Mouse (Mus musculus): Measurements from ENCODE around the gene Usf1. TPM values are rescaled to one million over a fixed set of nuclear protein-coding genes. Genes with fewer than 3 reads are reported as not detected.
A peak's percentile ranks its signal among the peaks of the same experiment; 100 is the strongest.

Gene Usf1
- 71.1 and 75.8 TPM in 2 replicates for polyA plus RNA-seq (2015; fragmentation: Nextera tagmentation; extraction: Ambion mirVana)

- under 1% methylated on average over 36 of the region's 36 CpGs for WGBS
- no peaks in the 10 kb centered on the region for H3K9me3 ChIP-seq
- H3K4me2 ChIP-seq, result peak within 1 kb of the TSS; percentile 67
- H3K36me3 ChIP-seq, result peaks cover 9% of the 10 kb centered on the region
- peak within 1 kb of the TSS; percentile 91 for H3K9ac ChIP-seq
- H3K4me3 ChIP-seq, result peak within 1 kb of the TSS; percentile 83
- H3K4me1 ChIP-seq, result peaks cover 18% of the 10 kb centered on the region; the same call in 1 of the 2 replicates
- H3K27me3 ChIP-seq, result peaks cover 9% of the 10 kb centered on the region; the same call in 1 of the 2 replicates
- ATAC-seq (ENCODE audit: insufficient number of reproducible peaks, low FRiP score, low TSS enrichment, low read depth), result peak; percentile 92
- H3K27ac ChIP-seq, result peak within 1 kb of the TSS; percentile 93
Measured at GRCm38 (mm10) chr1:171410947-171411484, at the start of gene Usf1. Gene Usf1, plus strand, starts transcription at chr1:171411313.

- H3K4me1 ChIP-seq, result peaks cover 9% of the 10 kb centered on the region
- no peak overlapping the region for H3K9ac ChIP-seq
- no peak for ATAC-seq (ENCODE audit: insufficient number of reproducible peaks, low FRiP score, low TSS enrichment, low read depth)
- no peak overlapping the region for H3K4me3 ChIP-seq
- no peak overlapping the region for H3K27ac ChIP-seq
- H3K4me2 ChIP-seq, result no peak overlapping the region
- no peaks in the 10 kb centered on the region for H3K9me3 ChIP-seq
- no peaks in the 10 kb centered on the region for H3K36me3 ChIP-seq
- peaks cover 28% of the 10 kb centered on the region for H3K27me3 ChIP-seq
- 66% methylated on average over 7 of the region's 7 CpGs for WGBS
Measured at GRCm38 (mm10) chr1:171365934-171366333, 45.2 kb upstream of the Usf1 start.

DNA sequence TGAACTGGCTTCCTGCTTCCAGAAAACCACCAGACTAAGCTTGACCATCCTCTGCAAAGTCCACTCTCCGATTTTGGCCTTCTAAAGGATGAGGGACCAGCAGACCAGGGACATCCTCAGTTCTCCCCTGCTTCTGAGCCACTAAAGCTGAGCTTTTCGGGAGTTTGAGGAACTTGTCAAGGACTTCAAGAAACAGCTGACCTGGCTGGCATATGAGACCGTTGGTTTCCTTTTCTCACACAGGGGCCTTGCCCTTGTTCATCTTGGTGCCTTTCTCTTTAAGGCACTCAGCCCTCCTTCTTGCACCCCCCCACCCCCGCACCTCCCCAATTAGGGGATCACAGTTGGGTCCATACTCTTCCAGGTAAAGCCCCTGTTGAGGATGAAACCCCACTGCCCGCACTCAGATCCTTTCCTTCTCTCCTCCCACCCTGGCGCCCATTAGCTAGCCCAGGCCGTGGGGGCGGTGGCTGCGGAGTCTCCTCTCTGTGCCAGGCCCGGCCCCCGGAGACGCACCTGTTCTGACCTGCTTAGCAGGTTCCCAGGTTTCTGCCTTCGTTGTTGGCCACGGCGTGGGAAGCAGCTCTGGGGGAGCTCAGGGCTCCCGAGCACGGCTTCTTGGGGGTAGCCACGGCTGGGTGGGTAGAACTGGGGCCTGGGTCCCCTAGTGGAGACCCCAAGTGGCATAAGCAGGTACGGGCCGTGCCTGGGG lies 41.1 kb upstream of the Usf1 start, which contains the start of gene Nectin4:
Gene Nectin4, plus strand, starts transcription at position 255 of the 712 bp plus-strand sequence.
- peak within 1 kb of the TSS; percentile 26 for H3K4me3 ChIP-seq
- no peaks in the 10 kb centered on the region for H3K36me3 ChIP-seq
- 36% methylated on average over 20 of the region's 20 CpGs for WGBS
- peak within 1 kb of the TSS; percentile 17 for H3K4me2 ChIP-seq
- no peak within 1 kb of the TSS for H3K9ac ChIP-seq
- H3K9me3 ChIP-seq, result no peaks in the 10 kb centered on the region
- H3K4me1 ChIP-seq, result peaks cover 12% of the 10 kb centered on the region; the same call in 1 of the 2 replicates
- no peak for ATAC-seq (ENCODE audit: insufficient number of reproducible peaks, low FRiP score, low TSS enrichment, low read depth)
- H3K27me3 ChIP-seq, result peaks cover 41% of the 10 kb centered on the region
- peak within 1 kb of the TSS; percentile 54; the same call in 1 of the 2 replicates for H3K27ac ChIP-seq

- Histone ChIP-seq H3K9me3 (no peaks in the 10 kb centered on the region), H3K4me1 (peaks cover 18% of the 10 kb centered on the region; the same call in 1 of the 2 replicates), H3K36me3 (no peaks in the 10 kb centered on the region), H3K9ac (no peak overlapping the region), H3K4me2 (0 out of 2 replicates have a peak overlapping the region, but pooled peaks have one; percentile 14), H3K27me3 (peaks cover 31% of the 10 kb centered on the region), H3K27ac (peak overlapping the region; percentile 43; the same call in 1 of the 2 replicates), H3K4me3 (peak overlapping the region; percentile 26; the same call in 1 of the 2 replicates)
- ATAC-seq (ENCODE audit: insufficient number of reproducible peaks, low FRiP score, low TSS enrichment, low read depth), result no peak
- WGBS, result 54% methylated on average over 3 of the region's 3 CpGs
Measured at GRCm38 (mm10) chr1:171372880-171373279, 38.2 kb upstream of the Usf1 start.

DNA sequence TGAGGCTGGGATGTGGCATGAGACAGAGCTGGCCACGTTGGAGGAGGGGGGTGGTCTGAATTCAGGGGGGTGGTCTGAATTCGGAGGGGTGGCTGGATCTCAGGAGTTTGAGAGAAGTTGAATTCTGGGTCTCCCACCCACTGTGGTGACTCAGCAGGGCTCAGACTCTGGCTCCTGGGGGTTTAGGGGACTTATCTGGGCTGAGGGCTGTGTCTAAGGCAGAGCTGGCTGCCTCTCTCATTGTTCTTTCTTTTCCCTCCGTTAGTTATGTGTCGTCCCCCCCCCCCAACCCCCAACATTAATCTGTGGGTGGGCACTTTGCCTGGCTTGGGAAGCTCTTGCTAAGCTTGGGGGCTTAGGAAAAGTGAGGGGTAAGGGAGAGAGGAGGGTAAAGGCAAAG lies 37.2 kb upstream of the Usf1 start:
- no peak overlapping the region for H3K9ac ChIP-seq
- peaks cover 36% of the 10 kb centered on the region for H3K27me3 ChIP-seq
- H3K4me2 ChIP-seq, result peak overlapping the region; percentile 17; the same call in 1 of the 2 replicates
- no peak for ATAC-seq (ENCODE audit: insufficient number of reproducible peaks, low FRiP score, low TSS enrichment, low read depth)
- H3K4me3 ChIP-seq, result peak overlapping the region; percentile 8; the same call in 1 of the 2 replicates
- 5% methylated on average over 4 of the region's 4 CpGs for WGBS
- H3K4me1 ChIP-seq, result peaks cover 18% of the 10 kb centered on the region; the same call in 1 of the 2 replicates
- H3K9me3 ChIP-seq, result no peaks in the 10 kb centered on the region
- H3K36me3 ChIP-seq, result no peaks in the 10 kb centered on the region
- peak overlapping the region; percentile 43; the same call in 1 of the 2 replicates for H3K27ac ChIP-seq

DNA sequence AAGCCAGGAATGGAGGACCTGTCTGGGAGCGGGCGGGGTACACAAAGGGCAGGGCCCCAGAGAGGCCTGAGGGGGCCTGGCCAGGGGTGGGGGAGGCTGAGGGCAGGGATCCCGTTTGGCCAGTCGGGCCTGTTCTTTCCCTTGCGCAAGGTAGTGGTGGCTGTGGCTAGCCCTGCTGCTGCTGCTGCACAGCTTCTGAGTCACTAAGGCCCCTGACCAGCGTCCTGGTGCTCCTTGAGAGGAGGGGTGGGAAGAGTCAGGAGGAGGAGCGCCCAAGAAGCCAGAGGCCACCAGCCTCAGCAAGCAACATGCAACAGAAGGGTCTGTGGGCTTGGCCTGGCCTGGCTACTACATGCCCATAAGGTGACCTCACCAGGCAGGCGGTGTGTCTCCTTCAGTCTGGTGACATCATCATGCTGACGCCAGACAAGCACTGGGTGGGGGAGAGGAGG lies 35.4 kb upstream of the Usf1 start:
- no peak for ATAC-seq (ENCODE audit: insufficient number of reproducible peaks, low FRiP score, low TSS enrichment, low read depth)
- peaks cover 26% of the 10 kb centered on the region for H3K4me1 ChIP-seq
- H3K36me3 ChIP-seq, result no peaks in the 10 kb centered on the region
- no peak overlapping the region for H3K4me2 ChIP-seq
- H3K9ac ChIP-seq, result no peak overlapping the region
- whole genome bisulfite sequencing, result 44% methylated on average over 9 of the region's 9 CpGs
- H3K9me3 ChIP-seq, result no peaks in the 10 kb centered on the region
- H3K4me3 ChIP-seq, result no peak overlapping the region
- H3K27me3 ChIP-seq, result peaks cover 41% of the 10 kb centered on the region
- H3K27ac ChIP-seq, result 0 out of 2 replicates have a peak overlapping the region, but pooled peaks have one; percentile 13

DNA sequence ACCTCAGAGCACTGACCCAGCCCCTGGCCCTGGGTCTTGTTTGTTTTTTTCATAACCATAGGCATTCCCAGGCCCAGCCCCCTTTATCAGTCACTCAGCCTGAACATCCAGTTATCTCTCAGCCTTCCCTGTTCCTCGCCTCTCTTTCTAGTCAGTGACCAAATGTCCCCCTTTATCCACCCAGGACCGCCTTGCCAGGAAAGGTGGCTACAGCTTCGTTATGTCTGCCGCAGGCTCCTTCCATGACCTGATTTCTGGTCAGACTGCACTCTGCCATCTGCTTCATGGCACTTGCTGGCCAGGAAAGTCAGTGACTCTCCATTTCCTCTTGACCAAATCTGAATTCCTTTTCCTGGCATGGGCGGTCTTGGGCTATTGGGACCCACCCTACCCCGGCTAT lies 32.8 kb upstream of the Usf1 start:
- no peak for ATAC-seq (ENCODE audit: insufficient number of reproducible peaks, low FRiP score, low TSS enrichment, low read depth)
- H3K27me3 ChIP-seq, result peaks cover 39% of the 10 kb centered on the region

DNA sequence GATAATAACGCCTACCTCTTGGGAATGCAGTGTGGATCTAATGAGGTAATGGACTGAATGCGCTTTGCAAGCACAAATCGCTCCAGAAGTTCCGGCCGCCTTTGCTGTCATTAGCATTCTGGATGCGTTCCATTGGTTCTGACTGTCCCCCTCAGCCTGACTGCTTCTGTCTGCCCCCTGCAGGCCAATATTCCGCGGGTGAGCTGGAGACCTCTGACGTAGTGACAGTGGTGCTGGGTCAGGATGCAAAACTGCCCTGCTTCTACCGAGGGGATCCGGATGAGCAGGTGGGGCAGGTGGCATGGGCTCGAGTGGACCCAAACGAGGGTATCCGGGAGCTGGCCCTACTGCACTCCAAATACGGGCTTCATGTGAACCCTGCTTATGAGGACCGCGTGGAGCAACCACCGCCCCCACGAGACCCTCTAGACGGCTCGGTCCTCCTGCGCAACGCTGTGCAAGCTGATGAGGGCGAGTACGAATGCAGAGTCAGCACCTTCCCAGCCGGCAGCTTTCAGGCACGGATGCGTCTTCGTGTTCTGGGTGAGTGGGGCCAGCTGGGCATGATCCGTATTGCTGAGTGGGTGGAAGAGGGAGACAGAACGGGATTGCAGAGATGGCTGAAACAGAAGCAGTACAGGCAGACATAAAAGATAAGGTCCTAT lies 31.0 kb upstream of the Usf1 start:
- 8% methylated on average over 31 of the region's 31 CpGs for WGBS
- Histone ChIP-seq H3K4me3 (peak overlapping the region; percentile 17), H3K27me3 (peaks cover 45% of the 10 kb centered on the region), H3K27ac (no peak overlapping the region), H3K4me1 (peaks cover 14% of the 10 kb centered on the region), H3K4me2 (peak overlapping the region; percentile 58), H3K36me3 (no peaks in the 10 kb centered on the region), H3K9me3 (no peaks in the 10 kb centered on the region), H3K9ac (no peak overlapping the region)
- no peak for ATAC-seq (ENCODE audit: insufficient number of reproducible peaks, low FRiP score, low TSS enrichment, low read depth)

More for the DNA sequence above, 32.8 kb upstream of the Usf1 start:
- WGBS, result 85% methylated on average over 6 of the region's 6 CpGs
- no peak overlapping the region for H3K27ac ChIP-seq
- no peaks in the 10 kb centered on the region for H3K36me3 ChIP-seq
- H3K4me3 ChIP-seq, result no peak overlapping the region
- no peaks in the 10 kb centered on the region for H3K9me3 ChIP-seq
- H3K9ac ChIP-seq, result no peak overlapping the region
- H3K4me2 ChIP-seq, result no peak overlapping the region
- H3K4me1 ChIP-seq, result peaks cover 22% of the 10 kb centered on the region

DNA sequence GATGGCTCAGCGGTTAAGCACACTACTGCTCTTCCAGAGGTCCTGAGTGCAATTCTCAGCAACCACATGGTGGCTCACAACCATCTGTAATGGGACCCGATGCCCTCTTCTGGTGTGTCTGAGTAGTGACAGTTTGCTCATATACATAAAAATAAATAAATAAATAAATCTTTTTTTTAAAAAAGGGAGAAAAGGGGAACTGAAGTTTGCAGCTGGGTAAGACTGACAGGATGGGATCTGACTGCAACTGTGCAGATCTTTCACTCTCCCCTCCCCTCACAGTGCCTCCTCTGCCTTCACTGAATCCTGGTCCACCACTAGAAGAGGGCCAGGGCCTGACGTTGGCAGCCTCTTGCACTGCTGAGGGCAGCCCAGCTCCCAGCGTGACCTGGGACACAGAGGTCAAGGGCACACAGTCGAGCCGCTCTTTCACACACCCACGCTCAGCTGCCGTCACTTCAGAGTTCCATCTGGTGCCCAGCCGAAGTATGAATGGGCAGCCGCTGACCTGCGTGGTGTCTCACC lies 29.0 kb upstream of the Usf1 start:
- no peak for ATAC-seq (ENCODE audit: insufficient number of reproducible peaks, low FRiP score, low TSS enrichment, low read depth)
- Histone ChIP-seq H3K4me2 (no peak overlapping the region), H3K4me1 (peaks cover 10% of the 10 kb centered on the region), H3K27ac (no peak overlapping the region), H3K27me3 (peaks cover 41% of the 10 kb centered on the region), H3K36me3 (no peaks in the 10 kb centered on the region), H3K9me3 (no peaks in the 10 kb centered on the region), H3K9ac (no peak overlapping the region), H3K4me3 (no peak overlapping the region)
- WGBS, result 84% methylated on average over 11 of the region's 11 CpGs

GRCm38 (mm10) chr1:171384361-171384760 lies 26.8 kb upstream of the Usf1 start:
- H3K27me3 ChIP-seq, result peaks cover 33% of the 10 kb centered on the region
- 54% methylated on average over 9 of the region's 9 CpGs for WGBS
- no peaks in the 10 kb centered on the region for H3K36me3 ChIP-seq
- H3K9ac ChIP-seq, result no peak overlapping the region
- H3K9me3 ChIP-seq, result no peaks in the 10 kb centered on the region
- peaks cover 13% of the 10 kb centered on the region for H3K4me1 ChIP-seq
- H3K27ac ChIP-seq, result no peak overlapping the region
- ATAC-seq (ENCODE audit: insufficient number of reproducible peaks, low FRiP score, low TSS enrichment, low read depth), result no peak
- H3K4me2 ChIP-seq, result no peak overlapping the region
- no peak overlapping the region for H3K4me3 ChIP-seq

- no peaks in the 10 kb centered on the region for H3K36me3 ChIP-seq
- WGBS, result 65% methylated on average over 9 of the region's 9 CpGs
- H3K27me3 ChIP-seq, result peaks cover 25% of the 10 kb centered on the region
- H3K4me2 ChIP-seq, result no peak overlapping the region
- no peak for ATAC-seq (ENCODE audit: insufficient number of reproducible peaks, low FRiP score, low TSS enrichment, low read depth)
- H3K4me3 ChIP-seq, result no peak overlapping the region
- H3K9me3 ChIP-seq, result no peaks in the 10 kb centered on the region
- no peak overlapping the region for H3K9ac ChIP-seq
- H3K27ac ChIP-seq, result no peak overlapping the region
- H3K4me1 ChIP-seq, result peaks cover 7% of the 10 kb centered on the region
Measured at GRCm38 (mm10) chr1:171385171-171385570, 25.9 kb upstream of the Usf1 start.
